Mouse (Mus musculus) ovary, postnatal 10 days (tissue): ENCODE data around the gene Glb1l.

Experiments
- DNase-seq: peaks from one replicate; pipeline ENCODE4 v3.0.0; 2022; ENCODE audit warnings: low spot score

Glb1l gene

DNA sequence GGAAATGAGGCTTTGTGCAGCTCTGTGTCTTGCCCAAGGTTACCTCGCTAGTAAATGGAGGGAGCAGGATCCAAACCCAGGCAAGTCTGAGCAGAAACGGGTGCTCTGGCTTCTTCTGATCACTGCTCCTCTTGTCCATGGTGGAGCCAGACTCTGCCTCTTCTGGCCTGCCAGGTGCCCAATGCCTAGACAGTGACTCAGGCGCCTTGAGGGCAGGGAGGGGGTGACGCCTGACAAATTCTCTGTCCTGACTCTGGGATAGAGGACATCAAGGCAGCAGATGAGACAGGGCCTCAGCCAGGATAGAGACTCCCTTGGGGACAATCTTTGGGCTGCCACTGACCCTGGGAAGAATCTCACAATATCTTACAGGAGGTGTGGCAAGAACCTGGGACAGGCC is 20.6 kb upstream of the Glb1l start:
- DNase-seq = no peak

DNA sequence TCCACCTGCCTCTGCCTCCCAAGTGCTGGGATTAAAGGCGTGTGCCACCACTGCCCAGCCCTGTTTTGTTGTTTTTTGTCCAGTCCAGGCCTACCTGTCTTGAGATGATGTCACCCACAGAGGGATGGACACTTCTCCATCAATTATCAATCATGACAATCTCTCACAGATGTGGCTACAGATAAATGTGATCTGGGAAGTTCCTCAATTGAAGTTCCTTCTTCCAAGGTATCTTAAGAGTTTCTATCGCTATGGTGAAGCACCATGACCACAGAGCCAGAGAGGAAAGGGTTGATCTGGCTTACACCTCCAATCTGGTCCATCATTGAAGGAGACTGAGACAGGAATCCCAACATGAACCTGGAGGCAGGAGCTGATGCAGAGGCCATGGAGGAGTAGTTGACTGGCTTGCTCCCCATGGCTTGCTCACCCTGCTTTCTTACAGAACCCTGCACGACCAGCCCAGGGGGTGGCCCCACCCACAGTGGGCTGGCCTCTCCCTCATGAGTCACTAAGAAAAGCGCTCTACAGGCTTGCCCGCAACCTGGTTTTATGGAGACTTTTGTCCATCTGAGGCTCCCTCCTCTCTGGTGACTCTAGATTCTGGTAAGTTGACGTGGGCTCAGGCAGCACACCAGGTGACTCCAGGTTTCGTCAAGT is 19.9 kb upstream of the Glb1l start:
- no peak for DNase-seq

DNA sequence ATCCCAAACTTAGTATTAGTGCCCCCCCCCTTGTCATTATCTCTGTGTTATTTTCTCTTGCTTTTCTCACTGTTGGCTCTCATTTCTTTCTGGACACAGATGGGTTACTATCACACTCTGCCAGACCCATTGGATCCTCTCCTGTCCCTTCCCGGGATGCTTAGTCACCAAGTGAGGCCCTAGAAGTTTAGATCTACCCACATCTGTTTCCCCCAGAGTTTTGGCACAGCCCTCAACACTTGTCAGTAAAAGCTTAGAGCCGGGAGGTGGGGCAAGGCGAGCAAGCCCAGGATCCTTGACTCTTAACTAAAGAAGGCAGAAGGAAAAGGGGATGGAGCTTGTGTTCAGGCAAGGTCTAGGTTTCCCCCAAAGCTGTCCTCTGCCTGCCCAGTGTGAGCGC is 18.5 kb upstream of the Glb1l start:
- no peak for DNase-seq

DNA sequence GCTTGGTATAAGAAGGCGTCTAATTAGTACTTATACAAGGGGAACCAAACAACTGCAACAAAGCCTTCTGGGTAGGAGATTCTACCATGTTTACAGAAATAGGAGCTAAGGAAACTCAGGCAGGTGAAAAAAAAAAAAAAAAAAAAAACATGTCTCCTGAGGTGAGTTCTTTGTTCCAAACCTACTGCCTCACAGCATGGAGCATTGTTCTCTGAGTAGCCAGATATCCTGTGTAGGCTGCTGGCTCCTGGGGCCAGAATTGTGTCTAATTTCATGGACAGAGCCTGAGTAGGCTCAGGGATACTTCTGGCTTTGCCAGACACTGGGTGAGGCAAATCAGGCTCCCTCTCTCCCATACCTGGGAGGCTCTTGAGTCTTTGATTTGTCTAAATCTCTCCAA is 17.0 kb upstream of the Glb1l start:
- DNase-seq = no peak

DNA sequence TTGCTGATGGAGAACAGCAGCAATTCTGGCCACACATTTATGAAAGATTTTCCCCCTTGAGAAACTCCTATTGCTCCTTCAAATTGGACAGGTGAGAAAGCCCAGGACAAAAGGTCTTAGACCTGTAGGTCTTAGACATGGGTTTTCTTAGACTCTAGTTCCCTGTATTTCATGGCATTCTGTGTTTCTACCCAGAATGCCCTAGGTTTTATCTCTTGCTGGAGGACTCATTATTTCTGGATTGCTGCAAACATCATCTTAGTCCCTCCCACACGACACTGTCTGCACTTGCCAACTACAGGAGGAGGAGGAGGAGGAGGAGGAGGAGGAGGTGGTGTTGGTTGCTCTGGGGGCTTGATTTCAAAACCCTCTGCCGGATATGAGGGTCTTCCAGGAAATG is 15.5 kb upstream of the Glb1l start:
- DNase-seq = no peak

DNA sequence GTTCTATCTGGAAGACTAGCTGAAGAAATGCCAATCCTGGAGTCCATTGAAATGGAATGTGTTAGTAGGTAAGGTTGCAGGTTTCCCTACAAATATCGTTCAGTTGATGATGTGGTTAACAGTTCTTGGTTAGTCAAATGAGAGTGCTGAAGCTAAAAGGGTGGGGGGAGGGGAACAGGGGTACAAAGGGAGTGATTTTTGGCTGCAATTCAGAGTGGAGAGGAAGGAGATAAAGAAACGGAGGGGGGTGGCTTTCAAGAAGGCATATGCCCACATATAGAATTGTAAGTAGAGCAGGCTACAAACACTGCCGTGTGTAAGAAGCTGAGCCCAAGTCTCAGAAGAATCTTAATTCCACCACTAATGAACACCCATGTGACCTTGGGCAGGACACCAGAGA is 14.9 kb upstream of the Glb1l start:
- no peak for DNase-seq

DNA sequence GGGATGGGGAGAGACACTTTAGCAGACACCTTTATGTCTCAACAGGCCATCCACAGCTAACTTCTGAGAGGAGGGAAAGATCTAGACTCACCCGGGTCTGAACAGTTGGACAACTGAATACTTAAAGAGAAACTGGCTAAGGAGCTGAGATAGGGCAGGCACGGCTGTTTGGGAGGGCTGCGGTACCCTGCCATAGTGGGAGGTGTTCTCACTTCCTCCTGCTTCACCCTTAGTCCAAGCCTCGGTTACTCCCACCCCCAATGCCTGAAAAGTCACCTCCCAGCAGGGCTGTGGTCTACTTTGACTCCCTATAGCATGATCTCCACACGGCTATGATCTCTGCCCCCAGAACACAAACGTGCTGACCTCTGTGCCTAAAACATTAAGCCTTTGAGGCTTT is 12.9 kb upstream of the Glb1l start:
- no peak for DNase-seq

DNA sequence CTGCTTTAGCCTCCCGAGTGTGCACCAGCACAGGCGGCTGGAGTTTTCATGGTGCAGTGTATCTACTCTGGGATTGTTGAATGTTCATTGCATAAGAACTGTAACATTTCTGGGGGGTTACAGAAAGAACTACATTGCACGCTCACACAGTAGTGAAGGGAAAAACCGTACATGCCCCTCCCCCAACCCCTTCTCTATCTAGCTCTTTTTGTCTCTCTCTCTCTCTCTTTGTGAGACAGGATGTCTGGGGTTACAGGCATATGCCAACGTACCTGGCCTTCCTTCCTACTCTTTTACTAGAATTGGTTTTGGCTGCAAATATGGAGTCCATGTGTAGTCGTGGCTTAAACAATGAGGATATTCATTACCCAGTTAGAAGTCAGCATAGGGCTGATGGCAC is 12.3 kb upstream of the Glb1l start:
- no peak for DNase-seq

DNA sequence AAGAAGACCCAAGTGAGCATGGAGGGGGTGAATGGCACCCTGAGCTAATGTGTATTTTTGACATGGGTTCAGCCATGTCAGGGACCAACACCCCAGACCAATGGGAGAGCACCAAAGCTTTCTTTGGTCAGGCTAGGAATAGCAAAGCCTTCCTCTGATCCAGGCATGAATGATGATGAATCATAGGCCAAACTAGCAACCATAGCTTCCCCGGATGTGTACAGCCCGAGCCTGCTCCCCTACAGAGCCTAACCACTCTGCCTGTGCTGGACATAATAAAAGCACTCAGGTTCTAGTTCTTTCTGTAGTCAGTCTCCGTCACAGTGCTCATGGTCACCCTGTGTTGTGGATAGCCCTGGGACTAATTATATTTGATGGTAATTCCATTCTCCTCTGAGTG is 10.9 kb upstream of the Glb1l start:
- DNase-seq = no peak

DNA sequence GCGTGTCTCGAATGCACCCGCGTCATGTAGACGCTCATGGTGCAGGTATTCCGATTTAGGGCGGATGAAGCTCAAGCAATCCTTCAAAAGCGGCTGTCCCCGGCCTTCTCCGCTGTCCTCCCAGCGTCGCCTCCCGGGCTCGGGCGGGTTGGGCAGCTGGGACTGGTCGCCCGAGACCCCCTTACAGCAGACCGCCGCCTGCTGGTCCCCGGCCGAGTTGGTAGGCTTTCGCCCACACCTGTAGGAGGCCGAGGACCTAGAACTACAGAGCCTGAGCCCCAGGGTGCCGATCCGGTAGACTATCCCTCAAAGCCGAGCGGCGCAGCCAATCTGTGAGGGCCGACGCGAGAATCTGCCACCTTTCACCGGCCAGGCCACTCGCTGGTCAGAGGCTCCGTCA is 8.9 kb upstream of the Glb1l start, which contains the start of gene Tuba4a:
Gene Tuba4a (minus strand): TSS at position 335 of the 400 bp plus-strand sequence.
- DNase-seq = no peak

DNA sequence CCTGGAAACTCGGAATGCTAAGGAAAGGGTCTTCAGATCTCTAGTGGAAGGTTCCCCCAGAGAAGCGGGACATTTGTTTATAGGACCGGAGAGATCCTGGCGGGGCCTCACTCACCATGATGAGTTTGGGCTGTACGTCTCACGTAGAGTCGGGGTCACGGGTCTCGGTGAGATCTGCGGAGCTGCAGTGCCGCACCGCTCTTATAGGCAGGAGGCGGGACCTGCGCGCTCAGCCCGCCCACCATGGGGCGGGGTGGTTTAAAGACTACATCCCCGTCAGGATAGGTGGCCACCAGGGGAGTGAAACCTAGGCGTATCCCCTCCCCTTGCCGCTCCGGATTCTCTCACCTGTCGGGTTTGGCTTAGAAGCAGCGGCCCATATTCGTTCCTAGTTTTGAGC is 8.5 kb upstream of the Glb1l start:
- DNase-seq = peak; percentile 39

DNA sequence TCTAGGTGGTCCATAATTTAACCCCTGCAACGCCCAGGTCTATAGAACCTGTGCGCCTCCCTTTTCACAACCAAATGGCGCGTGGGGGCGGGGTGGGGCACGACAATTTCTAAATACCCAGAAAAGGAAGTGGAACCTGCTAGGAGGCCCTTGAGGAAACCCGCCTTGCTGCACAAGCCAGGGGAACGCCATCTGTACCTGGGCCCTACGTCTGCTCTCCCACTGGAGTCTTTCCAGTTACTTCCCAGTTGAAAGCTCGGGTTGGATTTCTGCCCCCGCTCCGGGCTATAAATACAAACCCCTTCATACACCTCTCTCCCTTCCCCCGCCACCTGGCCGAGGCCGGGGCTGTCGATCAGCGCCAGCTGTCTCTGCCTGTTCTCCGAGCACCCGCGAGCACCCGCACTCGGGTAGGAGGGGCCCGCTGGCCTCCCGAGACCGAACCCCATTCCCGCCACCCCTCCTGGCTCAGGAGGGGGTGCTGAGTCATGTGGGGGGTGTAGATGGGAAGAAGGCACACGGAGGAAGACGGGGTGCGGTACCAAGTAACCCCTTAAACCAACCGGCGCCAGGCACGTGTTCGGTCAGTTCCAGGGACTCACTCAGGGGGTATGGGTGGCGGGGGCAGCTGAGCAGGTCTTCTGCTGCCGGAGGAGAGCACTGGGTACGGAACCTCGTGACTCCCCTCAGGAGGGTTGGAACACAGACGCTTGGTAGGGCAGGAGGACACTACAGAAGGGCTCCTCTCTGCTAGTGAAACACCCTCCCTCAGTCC is 7.8 kb upstream of the Glb1l start:
- no peak for DNase-seq

DNA sequence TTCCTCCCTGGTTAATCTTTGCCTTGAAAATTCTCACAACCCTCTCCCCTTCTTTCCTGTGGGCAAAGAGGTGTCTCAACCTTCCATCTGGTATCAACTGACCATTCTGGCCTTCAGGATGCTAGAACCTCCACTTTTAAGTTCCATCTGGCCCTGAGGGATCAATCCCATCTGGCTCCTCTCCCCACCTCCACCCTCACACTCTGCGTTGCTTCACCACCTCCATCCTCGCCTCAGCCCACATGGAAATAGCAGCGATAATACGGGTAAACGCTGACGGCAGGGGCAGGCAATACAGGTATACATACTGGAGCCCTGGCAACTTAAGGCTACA is 7.2 kb upstream of the Glb1l start:
- no peak for DNase-seq

DNA sequence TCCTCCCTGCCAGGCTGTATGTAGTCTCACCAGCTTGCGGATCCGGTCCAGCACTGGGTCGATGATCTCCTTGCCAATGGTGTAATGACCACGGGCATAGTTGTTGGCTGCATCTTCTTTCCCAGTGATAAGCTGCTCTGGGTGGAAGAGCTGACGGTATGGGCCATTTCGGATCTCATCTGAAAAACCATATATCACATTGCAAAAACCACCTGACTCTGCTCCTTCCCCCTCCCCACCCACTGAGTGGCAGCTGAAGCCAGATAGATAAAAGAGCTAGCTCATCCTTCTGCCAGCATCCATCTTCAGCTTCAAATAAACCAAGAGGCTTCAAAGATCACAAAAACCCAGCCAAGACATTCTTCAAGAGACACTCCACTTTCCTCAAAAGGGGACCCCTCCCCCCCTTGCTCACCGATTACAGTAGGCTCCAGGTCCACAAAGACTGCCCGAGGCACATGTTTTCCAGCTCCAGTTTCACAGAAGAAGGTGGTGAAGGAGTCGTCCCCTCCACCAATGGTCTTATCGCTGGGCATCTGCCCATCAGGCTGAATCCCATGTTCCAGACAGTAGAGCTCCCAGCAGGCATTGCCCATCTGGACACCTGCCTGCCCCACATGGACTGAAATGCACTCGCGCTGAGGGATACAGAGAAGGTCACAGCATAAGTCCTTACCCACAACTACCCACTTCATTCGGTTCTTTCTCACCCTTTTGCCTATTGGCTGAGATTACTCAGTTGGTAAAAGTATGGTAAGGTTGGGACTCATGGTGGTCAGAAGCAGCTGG is 6.4 kb upstream of the Glb1l start:
- DNase-seq = no peak

DNA sequence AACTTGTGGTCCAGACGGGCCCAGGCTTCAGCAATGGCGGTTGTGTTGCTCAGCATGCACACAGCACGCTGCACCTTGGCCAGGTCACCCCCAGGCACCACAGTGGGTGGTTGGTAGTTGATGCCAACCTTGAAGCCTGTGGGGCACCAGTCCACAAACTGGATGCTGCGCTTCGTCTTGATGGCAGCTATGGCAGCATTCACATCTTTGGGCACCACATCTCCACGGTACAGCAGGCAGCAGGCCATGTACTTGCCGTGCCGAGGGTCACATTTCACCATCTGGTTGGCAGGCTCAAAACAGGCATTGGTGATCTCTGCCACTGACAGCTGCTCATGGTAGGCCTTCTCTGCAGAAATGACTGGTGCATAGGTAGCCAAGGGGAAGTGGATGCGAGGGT is 5.2 kb upstream of the Glb1l start:
- DNase-seq = no peak

DNA sequence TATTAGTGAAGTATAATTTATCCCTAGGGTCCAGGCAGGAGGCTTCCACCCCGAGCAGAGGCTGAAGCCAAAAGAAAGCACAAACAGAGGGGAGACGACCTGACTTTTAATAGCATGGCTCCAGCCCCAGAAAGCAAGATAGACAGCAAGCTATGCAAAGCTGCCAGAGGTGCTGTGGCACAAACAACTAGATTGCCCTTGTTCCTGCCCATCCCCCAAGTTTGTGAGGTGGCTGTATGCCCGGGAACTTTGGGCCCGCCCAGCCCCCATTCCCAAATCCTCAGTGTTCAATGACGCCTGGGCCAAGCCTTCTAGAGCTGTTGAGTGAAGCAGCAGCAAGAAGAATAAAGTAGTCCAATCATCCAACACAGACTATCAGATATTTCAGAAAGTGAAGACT is 4.3 kb upstream of the Glb1l start:
- DNase-seq = no peak

DNA sequence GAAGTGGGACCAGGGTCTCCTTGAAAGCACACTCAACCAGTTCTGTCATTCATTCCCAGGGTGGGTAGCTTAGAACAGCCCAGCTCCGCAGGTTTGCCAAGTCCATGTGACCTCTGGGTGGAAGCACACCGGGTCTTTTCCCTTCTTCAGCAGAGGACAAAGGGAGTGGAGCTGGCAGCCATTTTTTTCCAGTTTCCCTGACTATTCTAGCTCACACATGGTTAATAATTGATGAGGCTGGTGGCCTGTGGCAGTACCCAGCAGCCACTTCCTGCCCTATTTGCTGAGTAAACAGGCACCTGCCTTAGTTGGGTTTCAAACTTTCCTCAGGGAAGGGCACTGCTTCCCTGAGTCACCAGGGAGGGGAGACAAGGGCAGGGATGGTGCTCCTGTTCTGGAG is 3.8 kb upstream of the Glb1l start:
- no peak for DNase-seq

DNA sequence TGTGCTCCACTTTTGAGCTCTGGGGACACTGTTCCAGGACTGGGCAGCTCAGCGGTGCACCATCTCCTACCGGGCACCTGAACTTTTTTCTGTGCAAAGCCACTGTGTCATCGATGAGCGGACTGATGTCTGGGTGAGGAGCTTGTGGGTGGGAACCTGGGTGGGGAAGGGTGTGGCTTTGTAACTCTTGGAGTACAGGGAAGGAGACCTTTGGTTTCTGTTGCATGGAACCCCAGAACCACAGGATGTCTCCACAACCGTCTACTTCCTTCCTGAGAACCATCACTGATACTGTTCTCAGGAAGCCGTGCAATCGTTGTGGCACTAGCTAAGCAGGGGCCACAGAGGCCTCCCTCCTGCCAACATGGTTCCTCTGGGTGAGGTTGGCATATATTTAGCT is 2.5 kb upstream of the Glb1l start:
- no peak for DNase-seq

DNA sequence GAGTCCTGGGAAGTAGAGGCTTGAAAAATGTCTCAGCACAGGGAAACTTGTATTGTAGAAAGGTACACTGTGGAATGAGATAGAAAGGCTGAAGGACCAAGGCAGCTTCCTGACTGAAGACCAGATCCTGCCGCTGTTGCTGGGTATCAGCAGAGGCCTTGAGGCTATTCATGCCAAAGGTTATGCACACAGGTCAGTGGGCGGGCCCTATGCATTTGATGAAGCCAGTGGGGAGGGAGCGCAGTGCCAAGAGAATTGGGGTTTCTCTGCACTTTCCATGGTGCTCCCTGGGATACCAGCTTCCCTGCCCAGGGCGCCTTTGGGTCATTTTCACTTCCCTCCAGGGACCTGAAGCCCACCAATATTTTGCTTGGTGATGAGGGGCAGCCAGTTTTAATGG is 1.9 kb upstream of the Glb1l start:
- DNase-seq = no peak

DNA sequence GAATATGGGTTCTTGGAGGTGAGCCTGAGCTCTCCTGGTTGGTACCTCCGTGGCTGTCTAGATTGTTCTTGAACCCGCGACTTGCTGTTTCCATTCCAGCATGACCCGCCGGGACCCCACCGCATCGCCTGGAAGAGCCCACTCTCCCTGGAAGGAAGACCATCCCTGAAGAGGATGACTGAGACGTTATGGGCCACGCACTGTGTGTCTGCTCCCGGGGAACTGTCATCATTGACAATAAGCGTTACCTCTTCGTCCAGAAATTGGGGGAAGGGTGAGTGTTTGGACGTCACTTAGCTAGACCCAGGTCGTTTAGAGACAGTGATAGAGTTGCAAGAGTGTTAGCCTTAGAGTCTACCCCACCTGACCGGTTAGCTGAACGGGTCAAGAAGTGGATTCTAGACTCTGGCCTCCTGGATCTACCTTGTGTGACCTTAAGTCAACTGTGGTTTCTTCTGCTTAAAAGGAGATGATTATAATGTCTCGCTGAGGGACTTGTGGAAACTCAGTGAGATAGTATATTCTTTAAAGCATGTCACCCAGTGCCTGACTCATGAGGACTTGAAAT is 612 bp upstream of the Glb1l start:
- DNase-seq = no peak

DNA sequence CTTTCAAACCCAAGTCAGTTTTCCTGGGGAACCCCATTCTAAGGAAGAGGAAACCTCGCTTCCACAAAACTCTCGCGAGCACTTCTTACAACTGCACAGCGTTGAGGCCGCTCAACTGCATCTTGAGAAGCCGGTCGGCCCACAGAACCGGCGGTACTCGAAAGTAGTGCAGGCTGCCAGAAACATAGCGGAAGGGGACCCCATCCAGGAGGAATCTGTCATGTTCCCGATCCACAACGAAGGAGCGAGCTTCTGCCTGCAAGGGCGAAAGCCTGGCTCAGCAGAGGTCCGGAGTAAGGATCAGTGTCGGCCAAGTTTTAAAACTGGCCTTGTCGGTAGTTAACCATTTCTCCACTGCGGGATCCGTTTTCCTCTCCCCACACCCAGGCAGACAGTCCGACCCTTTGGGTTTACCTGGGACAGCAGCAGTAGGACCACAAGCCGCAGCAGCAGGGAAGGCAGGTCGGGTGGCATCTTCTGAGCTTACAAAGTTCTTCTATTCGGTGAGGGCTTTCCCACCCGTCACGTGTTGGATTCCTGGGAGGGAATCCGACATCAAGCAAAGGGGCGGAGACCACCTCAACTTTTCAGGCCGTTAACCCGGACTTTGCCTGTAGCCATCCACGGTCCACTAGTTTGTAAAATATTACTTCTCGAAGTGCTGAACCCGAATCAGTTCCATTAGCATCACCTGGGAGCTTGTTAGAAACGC is 1.5 kb downstream of the Glb1l start:
- DNase-seq = peak; percentile 34

DNA sequence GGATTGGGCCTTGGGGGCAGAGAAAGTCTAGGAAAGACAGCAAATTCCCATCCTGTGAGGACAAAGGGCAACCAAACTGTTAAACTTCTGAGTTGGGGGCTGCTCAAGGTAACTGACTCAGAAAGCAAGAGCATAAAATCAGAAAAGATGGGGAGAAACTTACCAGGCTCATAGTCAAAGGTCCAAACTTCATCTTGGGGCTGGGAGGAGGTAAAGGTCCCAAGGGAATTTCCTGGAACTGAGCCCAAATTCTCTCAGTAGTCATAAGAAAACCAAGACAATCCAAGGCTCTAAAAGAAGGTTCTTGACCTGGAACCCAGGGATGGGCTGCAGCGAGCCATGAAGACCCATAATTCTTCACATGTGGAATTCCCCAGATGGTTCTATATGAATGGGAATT is 9.4 kb downstream of the Glb1l start:
- DNase-seq = no peak
